Mouse (Mus musculus) liver, postnatal 0 days (tissue): ENCODE measurements at regions not wholly inside any gene's neighbourhood (a gene's known extent, or its start where the extent isn't known, plus 50 kb on each side); places are given as distances from the start of the nearest gene placed in this dataset.

ENCODE experiments used
- CTCF ChIP-seq: sonication (generic); IDR thresholded peaks from 2 replicates; pipeline ENCODE4 v1.5.1; 2016; ENCODE audit warnings: antibody characterized with exemption, low read depth
- EP300 ChIP-seq: IDR thresholded peaks from 2 replicates; pipeline ENCODE4 v1.6.1; 2016; ENCODE audit warnings: antibody characterized with exemption, low read depth, mild to moderate bottlenecking

GRCm38 (mm10) chr3:21769920-21770547 lies 306.4 kb upstream of the Tbl1xr1 start:
- no peak for TF ChIP-seq CTCF
- TF ChIP-seq EP300: no peak
